Mouse (Mus musculus): Measurements from ENCODE around the gene Shb. TPM values are rescaled to one million over a fixed set of nuclear protein-coding genes. Genes with fewer than 3 reads are reported as not detected.

Gene Shb
- total RNA-seq (2021), result 10 to 100 TPM; 32.5 to 45.3 TPM
- long read RNA-seq, experiment 1, transcript Shb-201 (6 exons, 2,244 nt), result major isoform, 29 of 29 reads
- long read RNA-seq, experiment 1, partial matches to known transcripts, result 0 of 29 reads
- long read RNA-seq, experiment 1, other reads (novel, unspliced or antisense), result 0 of 29 reads
- long read RNA-seq, experiment 2, transcript Shb-201 (6 exons, 2,244 nt), result major isoform, 11 of 14 reads
- long read RNA-seq, experiment 2, partial matches to known transcripts, result 1 of 14 reads
- long read RNA-seq, experiment 2, other reads (novel, unspliced or antisense), result 2 of 14 reads

DNA sequence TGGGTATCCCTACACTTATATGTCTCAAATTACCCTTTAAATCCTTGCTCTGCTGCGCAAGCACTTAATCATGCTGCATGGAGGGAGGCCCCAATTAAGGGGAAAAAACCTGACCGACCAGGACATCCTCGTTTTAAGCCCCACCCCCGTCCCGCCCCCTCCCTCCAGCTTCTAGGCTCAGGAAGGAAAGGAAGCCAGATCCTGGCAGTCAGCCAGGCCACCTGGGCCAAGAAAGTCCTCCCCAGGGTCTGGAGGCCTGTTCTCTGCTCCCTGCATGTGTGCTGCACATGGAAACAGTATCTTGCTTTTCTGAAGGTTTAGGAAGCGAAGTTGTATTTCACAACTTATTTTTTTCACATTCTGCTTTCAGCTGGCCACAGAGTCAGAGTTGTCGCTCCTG is at the start of gene Shb:
Gene Shb, minus strand, starts transcription at position 96 of the 400 bp plus-strand sequence.
- peak; percentile 86 to 91 for DNase-seq

GRCm38 (mm10) chr4:45581095-45581494 is 48.8 kb upstream of the Shb start:
- DNase-seq, result no peak

- DNase-seq, result no peak
Measured at GRCm38 (mm10) chr4:45578554-45579370, 46.5 kb upstream of the Shb start.

GRCm38 (mm10) chr4:45577631-45578030 is 45.4 kb upstream of the Shb start:
- DNase-seq, result no peak

- no peak for DNase-seq
Measured at GRCm38 (mm10) chr4:45574614-45575169, 42.4 kb upstream of the Shb start.

DNA sequence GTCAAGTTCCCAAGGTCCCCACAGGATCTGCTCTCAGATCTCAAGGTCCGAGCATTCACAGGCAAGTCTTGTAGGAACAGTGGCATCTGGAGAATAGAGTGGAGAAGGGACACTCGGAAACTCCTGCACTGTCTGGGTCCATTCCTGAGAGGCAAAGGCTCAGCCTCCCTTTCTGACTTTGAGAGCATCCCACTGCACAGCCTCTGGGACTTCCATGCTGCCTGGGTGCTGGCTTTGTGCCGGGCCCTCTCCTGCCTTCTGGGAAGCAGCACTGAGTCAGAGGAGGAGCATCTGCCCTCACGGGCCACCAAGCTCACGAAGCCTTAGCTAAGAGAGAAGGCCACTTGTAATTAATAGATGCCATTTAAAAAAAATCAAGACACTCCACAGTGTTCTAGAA is 37.3 kb upstream of the Shb start:
- no peak for DNase-seq

GRCm38 (mm10) chr4:45558211-45558610 is 25.9 kb upstream of the Shb start:
- no peak for DNase-seq

DNA sequence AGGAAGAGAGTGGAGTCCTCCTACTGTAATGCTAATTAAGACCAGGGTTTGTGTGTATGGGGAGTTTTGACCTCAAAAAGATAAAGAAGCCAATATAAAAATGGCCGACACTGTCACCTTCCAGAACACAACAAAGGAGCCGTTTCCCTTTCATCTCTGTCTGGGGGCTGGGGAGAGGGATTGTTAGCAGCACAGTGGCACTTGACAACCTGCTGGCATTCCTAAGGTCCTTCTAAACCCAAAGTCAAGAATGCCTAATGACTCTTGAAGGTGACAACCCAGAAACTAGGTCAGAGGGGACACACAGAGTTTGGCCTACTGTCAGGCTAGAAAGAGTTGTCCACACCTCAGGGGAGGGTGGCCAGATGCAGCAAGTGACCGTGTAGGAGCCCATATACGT is 20.3 kb upstream of the Shb start:
- DNase-seq, result no peak

DNA sequence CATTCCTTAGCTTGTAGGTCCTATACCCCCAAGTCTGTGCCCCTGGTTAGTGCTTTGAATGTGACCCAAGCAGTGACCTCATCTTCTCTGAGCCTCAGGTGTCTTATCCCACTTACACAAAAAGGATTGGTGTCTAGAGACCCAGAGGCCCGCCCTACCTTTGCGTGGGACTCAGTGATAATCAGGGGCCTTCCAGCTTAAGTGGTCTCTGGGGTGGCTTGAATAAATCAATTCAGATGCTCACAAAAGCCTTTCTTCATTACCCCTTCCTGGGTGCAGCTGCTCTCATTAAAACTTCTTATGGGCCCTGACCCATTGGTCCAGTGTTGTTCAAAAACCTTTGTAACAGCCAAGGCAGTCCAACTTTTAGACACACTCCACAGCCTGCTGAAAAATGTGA is 18.7 kb upstream of the Shb start:
- DNase-seq, result no peak

- peak; percentile 34 to 44 for DNase-seq
Measured at GRCm38 (mm10) chr4:45549514-45549913, 17.2 kb upstream of the Shb start.

DNA sequence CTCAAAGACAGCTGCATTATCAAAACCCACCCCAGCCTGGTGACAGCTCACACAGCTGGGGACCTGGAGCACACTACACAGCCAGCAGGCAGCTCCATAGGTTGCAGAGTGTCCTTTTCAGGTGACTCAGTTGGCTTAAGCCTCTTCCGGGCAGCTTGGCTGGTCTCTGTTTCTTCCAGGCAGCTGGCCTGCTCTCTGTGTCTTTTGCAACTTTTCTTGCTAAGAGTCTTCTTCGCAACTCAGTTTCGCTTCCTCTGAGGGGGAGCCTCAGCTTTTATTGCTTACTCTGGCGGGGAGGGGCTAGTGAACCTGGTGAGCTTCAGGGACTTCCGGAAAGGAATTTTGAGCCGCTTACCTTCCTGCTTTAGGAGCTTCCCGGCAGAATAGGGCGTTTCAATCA is 13.6 kb upstream of the Shb start:
- DNase-seq, result no peak

- no peak for DNase-seq
Measured at GRCm38 (mm10) chr4:45543481-45544051, 11.3 kb upstream of the Shb start.

GRCm38 (mm10) chr4:45540151-45540933 is 8.1 kb upstream of the Shb start:
- no peak for DNase-seq

GRCm38 (mm10) chr4:45539187-45539586 is 6.9 kb upstream of the Shb start:
- no peak for DNase-seq

- DNase-seq, result no peak
Measured at GRCm38 (mm10) chr4:45533436-45533940, 1.2 kb upstream of the Shb start.

DNA sequence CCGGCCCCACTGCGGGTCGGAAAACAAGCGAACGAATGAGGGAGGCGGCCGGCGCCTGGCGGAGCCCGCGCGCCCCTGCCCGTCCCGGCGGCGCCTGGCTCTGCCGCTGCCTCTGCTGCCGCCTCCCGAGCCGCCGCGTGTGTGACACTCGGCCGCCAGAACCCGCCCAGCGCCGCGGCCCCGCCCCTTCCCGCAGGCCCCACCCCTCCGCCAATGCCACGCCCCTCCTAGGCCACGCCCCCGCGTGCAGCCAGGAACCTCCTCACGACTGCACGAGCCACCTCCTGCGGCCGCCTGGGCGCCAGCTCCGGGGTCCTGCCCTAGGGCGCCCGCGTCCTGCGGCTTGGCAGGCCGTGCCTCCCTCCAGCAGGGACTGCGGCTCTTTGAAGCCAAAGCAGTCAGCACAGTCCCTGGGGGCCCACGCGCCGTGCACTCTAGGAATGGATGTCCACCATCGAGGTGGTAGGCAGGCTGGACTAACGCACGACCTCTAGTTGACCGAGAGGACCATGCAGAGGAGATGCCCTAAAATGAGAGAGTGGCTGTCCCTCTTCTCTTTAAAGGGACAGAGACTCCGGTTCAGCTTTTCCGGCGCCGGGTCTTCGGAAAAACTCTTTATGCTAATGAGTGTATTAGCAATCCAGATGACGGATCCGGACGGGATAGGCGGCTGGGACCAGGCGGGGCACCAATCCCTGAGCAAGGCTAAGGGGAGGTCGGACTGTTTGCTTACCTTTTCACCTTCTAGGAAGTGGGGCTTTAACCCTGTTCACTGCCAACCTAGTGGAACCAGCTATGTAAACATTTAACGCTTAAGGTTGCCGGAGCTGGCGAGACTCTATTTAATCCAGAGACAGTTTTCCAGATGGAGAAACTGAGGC is 1.4 kb downstream of the Shb start:
- DNase-seq, result peak; percentile 95 to 98

DNA sequence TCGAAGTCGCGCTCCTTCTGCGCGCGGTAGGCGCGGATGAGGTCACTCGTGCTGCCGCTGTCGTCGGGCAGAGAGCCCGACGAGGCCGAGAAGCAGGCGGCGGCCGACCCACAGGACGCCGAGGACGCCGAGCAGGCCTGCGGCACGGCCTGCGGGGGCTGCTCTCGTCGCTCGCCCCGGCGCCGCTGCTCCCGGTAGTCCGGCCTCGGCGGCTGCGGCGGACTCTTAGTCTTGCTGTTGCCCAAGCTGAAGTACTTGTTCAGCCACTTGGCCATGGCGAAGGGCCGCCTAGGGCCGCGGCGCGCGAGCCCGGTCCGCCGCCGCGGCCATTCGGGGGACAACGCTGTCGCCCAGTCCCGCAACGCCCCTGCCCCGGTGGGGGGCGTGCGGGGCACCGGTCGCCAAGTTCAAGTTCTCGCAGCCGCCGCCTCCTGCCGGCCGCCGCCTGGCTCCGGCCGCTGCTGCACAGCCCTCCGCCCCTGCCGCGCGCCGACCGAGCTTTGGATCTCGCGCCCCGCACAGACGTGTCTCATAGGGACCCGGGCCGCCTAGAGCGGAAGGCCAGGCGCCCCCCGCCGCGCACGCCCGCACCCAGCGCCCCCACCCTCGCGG is 2.2 kb downstream of the Shb start:
- peak in 1 of 2 experiments; percentile 51 for DNase-seq

DNA sequence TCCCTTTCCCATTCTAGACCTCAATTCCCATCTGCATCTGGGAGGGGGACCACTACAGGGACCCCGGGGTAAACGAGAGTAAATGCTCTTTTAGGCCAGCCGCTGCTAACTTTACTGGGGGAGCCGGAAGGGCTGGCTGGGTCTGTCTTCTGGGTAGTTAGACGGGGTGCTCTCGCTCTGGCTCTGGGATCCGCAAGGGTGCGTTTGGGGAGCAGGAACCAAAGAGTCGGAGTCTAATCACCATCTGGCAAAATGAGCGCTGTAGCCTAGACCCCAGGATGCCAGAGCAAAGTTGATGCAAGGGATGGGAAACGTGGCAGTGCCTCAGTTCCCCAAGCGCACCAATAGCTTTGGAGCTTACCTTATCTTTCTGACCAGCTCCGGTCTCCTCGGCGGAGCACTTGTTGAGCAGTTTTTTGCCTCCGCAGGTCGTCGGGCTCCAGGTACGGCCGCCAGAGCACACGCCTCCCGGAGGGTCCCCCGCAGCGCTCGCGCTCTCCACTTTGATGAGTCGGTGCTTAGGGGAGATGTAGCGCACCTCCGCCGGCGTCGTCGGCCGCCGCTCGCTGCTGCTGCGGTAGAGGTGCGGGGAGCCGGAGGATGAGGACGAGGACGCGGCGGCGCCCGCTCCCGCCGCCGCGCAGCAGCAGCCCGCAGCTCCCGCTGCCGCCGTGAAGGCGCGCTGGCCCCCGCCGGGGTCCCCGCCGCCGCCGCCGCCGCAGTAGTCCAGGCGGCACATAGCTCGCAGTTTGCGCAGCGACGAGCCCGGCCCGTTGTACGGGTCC is 2.9 kb downstream of the Shb start:
- DNase-seq, result no peak

Measured in heart, adult 18-20 months (tissue).